Mouse (Mus musculus) MEL (cell line): ENCODE measurements around the gene Pirt. TPM values are rescaled to one million over a fixed set of nuclear protein-coding genes. Genes with fewer than 3 reads are reported as not detected.

Experiments
- DNase-seq: peaks from one replicate; pipeline ENCODE4 v3.0.0; 2011; ENCODE audit warnings: low read depth, low spot score
- H3K27ac ChIP-seq: 2 replicates; pipeline ENCODE4 v1.5.1; 2012; ENCODE audit warnings: low read depth, mild to moderate bottlenecking, control low read depth, low read length, moderate library complexity; ENCODE audit not compliant: control insufficient read depth
- H3K27me3 ChIP-seq, 2 experiments: fragments of 150-350 bp in 1 of 2; sonication (generic) in 1 of 2; 2 replicates each; pipeline ENCODE4 v1.6.1; 2012; ENCODE audit warnings: low read length in 2 of 2, mild to moderate bottlenecking in 2 of 2, improper control_type of control experiment in 1 of 2, moderate library complexity in 1 of 2; ENCODE audit not compliant: insufficient read depth in 2 of 2, control insufficient read depth in 1 of 2
- H3K36me3 ChIP-seq, 2 experiments: 2 replicates each; pipeline ENCODE4 v1.6.1; 2012 to 2014; ENCODE audit warnings: low read length in 2 of 2, improper control_type of control experiment in 1 of 2, inconsistent platforms in 1 of 2, mild to moderate bottlenecking in 1 of 2; ENCODE audit not compliant: insufficient read depth in 2 of 2, control insufficient read depth in 1 of 2
- H3K4me1 ChIP-seq, 2 experiments: fragments of 150-350 bp in 1 of 2; sonication (generic) in 1 of 2; 2 replicates each; pipeline ENCODE4 v1.6.1; 2012; ENCODE audit warnings: low read length in 2 of 2, improper control_type of control experiment in 1 of 2, mild to moderate bottlenecking in 1 of 2; ENCODE audit not compliant: insufficient read depth in 2 of 2, control insufficient read depth in 1 of 2
- H3K4me3 ChIP-seq, 2 experiments: fragments of 150-350 bp in 1 of 2; sonication (generic) in 1 of 2; 2 replicates each; pipeline ENCODE4 v1.5.1; 2012; ENCODE audit warnings: low read depth in 2 of 2, low read length in 2 of 2, mild to moderate bottlenecking in 2 of 2, moderate library complexity in 2 of 2, control low read depth in 1 of 2, improper control_type of control experiment in 1 of 2; ENCODE audit not compliant: control insufficient read depth in 1 of 2, insufficient read depth in 1 of 2
- H3K79me2 ChIP-seq: 2 replicates; pipeline ENCODE4 v1.6.1; 2012; ENCODE audit warnings: mild to moderate bottlenecking, low read length, moderate library complexity; ENCODE audit not compliant: control insufficient read depth, poor library complexity, insufficient read depth
- H3K9ac ChIP-seq: 2 replicates; pipeline ENCODE4 v1.6.1; 2012; ENCODE audit warnings: low read depth, mild to moderate bottlenecking, control low read depth, low read length, moderate library complexity; ENCODE audit not compliant: control insufficient read depth, poor library complexity, severe bottlenecking
- H3K9me3 ChIP-seq: fragments of 150-350 bp; sonication (generic); replicated peaks from 2 replicates; pipeline ENCODE4 v1.6.1; 2012; ENCODE audit warnings: mild to moderate bottlenecking, low read length, improper control_type of control experiment, moderate library complexity; ENCODE audit not compliant: insufficient read depth
- CHD1 ChIP-seq: IDR thresholded peaks from 2 replicates; pipeline ENCODE4 v1.6.1; 2012; ENCODE audit warnings: low read depth, mild to moderate bottlenecking, inconsistent platforms, low read length, improper control_type of control experiment
- E2F4 ChIP-seq: IDR thresholded peaks from 2 replicates; pipeline ENCODE4 v1.6.1; 2011; ENCODE audit warnings: low read depth, low read length, improper control_type of control experiment, borderline replicate concordance
- EP300 ChIP-seq, 2 experiments: IDR thresholded peaks; 2 replicates each; pipeline ENCODE4 v1.6.1; 2011; ENCODE audit warnings: improper control_type of control experiment in 2 of 2, low read length in 2 of 2, low read depth in 1 of 2, mild to moderate bottlenecking in 1 of 2
- GATA1 ChIP-seq: IDR thresholded peaks from 2 replicates; pipeline ENCODE4 v1.6.1; 2011; ENCODE audit warnings: low read depth, low read length, improper control_type of control experiment
- HCFC1 ChIP-seq: IDR thresholded peaks from 2 replicates; pipeline ENCODE4 v1.6.1; 2012; ENCODE audit warnings: low read depth, mild to moderate bottlenecking, inconsistent platforms, low read length, improper control_type of control experiment, moderate library complexity
- JUND ChIP-seq: IDR thresholded peaks from 2 replicates; pipeline ENCODE4 v1.6.1; 2011; ENCODE audit warnings: low read depth, mild to moderate bottlenecking, improper control_type of control experiment, low read length
- KAT2A ChIP-seq: conservative IDR thresholded peaks from 2 replicates; pipeline ENCODE4 v1.6.1; 2012; ENCODE audit warnings: low read depth, low read length, improper control_type of control experiment, inconsistent platforms
- MAX ChIP-seq: IDR thresholded peaks from 2 replicates; pipeline ENCODE4 v1.6.1; 2011; ENCODE audit warnings: low read length, improper control_type of control experiment
- MXI1 ChIP-seq: IDR thresholded peaks from 2 replicates; pipeline ENCODE4 v1.6.1; 2011; ENCODE audit warnings: mild to moderate bottlenecking, low read depth, low read length, improper control_type of control experiment
- POLR2AphosphoS2 ChIP-seq: IDR thresholded peaks from 2 replicates; pipeline ENCODE4 v1.6.1; 2011; ENCODE audit warnings: low read length, improper control_type of control experiment
- POLR2AphosphoS5 ChIP-seq: IDR thresholded peaks from 2 replicates; pipeline ENCODE4 v1.6.1; 2012; ENCODE audit warnings: low read depth, borderline replicate concordance, mild to moderate bottlenecking, inconsistent platforms, low read length, moderate library complexity, mixed read lengths
- SMC3 ChIP-seq: IDR thresholded peaks from 2 replicates; pipeline ENCODE4 v1.6.1; 2011; ENCODE audit warnings: low read depth, low read length, improper control_type of control experiment
- TAL1 ChIP-seq: IDR thresholded peaks from 2 replicates; pipeline ENCODE4 v1.6.1; 2012; ENCODE audit warnings: mild to moderate bottlenecking, inconsistent platforms, low read length, moderate library complexity, mixed read lengths
- TBP ChIP-seq: IDR thresholded peaks from 2 replicates; pipeline ENCODE4 v1.8.0; 2011; ENCODE audit warnings: low read depth, low read length, improper control_type of control experiment
- USF2 ChIP-seq, 2 experiments: IDR thresholded peaks; 2 replicates each; pipeline ENCODE4 v1.6.1; 2011 to 2012; ENCODE audit warnings: improper control_type of control experiment in 2 of 2, low read length in 2 of 2, borderline replicate concordance in 1 of 2, inconsistent platforms in 1 of 2, low read depth in 1 of 2, mild to moderate bottlenecking in 1 of 2; ENCODE audit not compliant: insufficient read depth in 1 of 2
- ZMIZ1 ChIP-seq: IDR thresholded peaks from 2 replicates; pipeline ENCODE4 v1.6.1; 2012; ENCODE audit warnings: low read depth, mild to moderate bottlenecking, inconsistent platforms, low read length, improper control_type of control experiment, moderate library complexity
- ZNF384 ChIP-seq: IDR thresholded peaks from 2 replicates; pipeline ENCODE4 v1.6.1; 2012; ENCODE audit warnings: low read depth, mild to moderate bottlenecking, inconsistent platforms, low read length, improper control_type of control experiment
- polyA plus RNA-seq, 2 experiments: library from polyadenylated mRNA; stranded (reverse) in 1 of 2; unstranded in 1 of 2; fragments of >175 nt in 1 of 2; fragments of >200 nt in 1 of 2; gene quantifications; 2 replicates each; pipeline versions ENCODE4 v1.2.1 to v1.2.4; 2012; ENCODE audit warnings: low replicate concordance in 2 of 2, low read depth in 1 of 2; ENCODE audit not compliant: insufficient read length in 2 of 2, insufficient read depth in 1 of 2, missing spikeins in 1 of 2
- total RNA-seq: library from RNA; depleted of rRNA; stranded (reverse); fragments of 300-350 nt; gene quantifications from 2 replicates; pipeline ENCODE4 v1.2.3, GENCODE M21; 2012

Pirt gene
- total and polyA plus RNA-seq, 3 experiments, result not detected

- Histone ChIP-seq H3K9ac (no peak overlapping the region), H3K36me3 (no peaks in the 10 kb centered on the region), H3K79me2 (no peaks in the 10 kb centered on the region), H3K27ac (no peak overlapping the region)
- no peak for TF ChIP-seq POLR2AphosphoS5
- no peak for TF ChIP-seq CHD1
- no peak for TF ChIP-seq EP300 (IDR thresholded peaks at IDR 0.05; ENCODE audit: low read depth in 1 of 2, low read length in 2 of 2)
- no peak for TF ChIP-seq USF2 (IDR thresholded peaks at IDR 0.05; ENCODE audit: borderline replicate concordance in 1 of 2, insufficient read depth in 1 of 2, low read depth in 1 of 2, low read length in 2 of 2)
- TF ChIP-seq ZMIZ1, result no peak
- no peak for TF ChIP-seq KAT2A
- no peak for TF ChIP-seq POLR2AphosphoS2
- no peak for TF ChIP-seq TAL1
- TF ChIP-seq TBP, result no peak
- TF ChIP-seq HCFC1, result no peak
- no peak for TF ChIP-seq ZNF384
- TF ChIP-seq, all 39 proteins: peak for 0
- H3K4me1 ChIP-seq, result no peaks in the 10 kb centered on the region
- H3K4me3 ChIP-seq, result no peak overlapping the region
- DNase-seq, result no peak
- H3K27me3 ChIP-seq, result no peaks in the 10 kb centered on the region
- no peaks in the 10 kb centered on the region for H3K9me3 ChIP-seq
These were observed 33.5 kb downstream of the Pirt start for GRCm38 (mm10) chr11:66945224-66945767.

- Histone ChIP-seq H3K9ac (no peak overlapping the region), H3K4me1 (no peaks in the 10 kb centered on the region), H3K27ac (no peak overlapping the region), H3K9me3 (no peaks in the 10 kb centered on the region), H3K36me3 (no peaks in the 10 kb centered on the region), H3K79me2 (no peaks in the 10 kb centered on the region), H3K27me3 (no peaks in the 10 kb centered on the region), H3K4me3 (no peak overlapping the region)
- TF ChIP-seq MAX (no peak), E2F4 (no peak), HCFC1 (no peak), JUND (no peak), GATA1 (no peak), POLR2AphosphoS5 (no peak), MXI1 (no peak), SMC3 (no peak), ZMIZ1 (no peak), EP300 (IDR thresholded peaks at IDR 0.05; ENCODE audit: low read depth in 1 of 2, low read length in 2 of 2) (no peak)
- DNase-seq, result no peak
These were observed 34.7 kb downstream of the Pirt start for GRCm38 (mm10) chr11:66946521-66946920.
